Mouse (Mus musculus) lung, postnatal 25 days (tissue): ENCODE measurements at regions not wholly inside any gene's neighbourhood (a gene's known extent, or its start where the extent isn't known, plus 50 kb on each side); places are given as distances from the start of the nearest gene placed in this dataset.

ENCODE experiments used
- DNase-seq: peaks from one replicate; pipeline ENCODE4 v3.0.0; 2022; ENCODE audit warnings: low spot score

DNA sequence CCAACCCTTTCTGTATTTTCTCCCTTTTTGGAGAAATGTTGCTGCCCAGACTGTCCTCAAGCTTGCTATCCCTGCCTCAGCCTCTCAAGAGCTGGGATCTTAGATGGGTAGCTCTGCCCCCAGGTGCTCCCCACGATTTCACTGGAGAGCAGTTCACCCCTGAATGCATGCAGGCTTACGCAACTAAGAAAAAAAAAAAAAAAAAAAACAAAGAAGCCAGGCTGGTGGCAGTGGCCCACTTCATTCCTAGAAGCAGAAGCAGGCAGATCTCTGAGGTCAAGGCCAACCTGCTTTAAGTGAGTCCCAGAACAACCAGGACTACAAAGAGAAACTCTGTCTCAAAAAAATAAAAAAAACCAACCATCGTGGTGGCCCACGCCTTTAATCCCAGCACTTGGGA is 51.2 kb upstream of the Fbxo11 start:
- DNase-seq = no peak

- no peak for DNase-seq
These were observed 53.6 kb upstream of the Fbxo11 start for GRCm38 (mm10) chr17:88118714-88119113.

- peak; percentile 31 for DNase-seq
These were observed 58.6 kb upstream of the Fbxo11 start for GRCm38 (mm10) chr17:88123711-88124110.

DNA sequence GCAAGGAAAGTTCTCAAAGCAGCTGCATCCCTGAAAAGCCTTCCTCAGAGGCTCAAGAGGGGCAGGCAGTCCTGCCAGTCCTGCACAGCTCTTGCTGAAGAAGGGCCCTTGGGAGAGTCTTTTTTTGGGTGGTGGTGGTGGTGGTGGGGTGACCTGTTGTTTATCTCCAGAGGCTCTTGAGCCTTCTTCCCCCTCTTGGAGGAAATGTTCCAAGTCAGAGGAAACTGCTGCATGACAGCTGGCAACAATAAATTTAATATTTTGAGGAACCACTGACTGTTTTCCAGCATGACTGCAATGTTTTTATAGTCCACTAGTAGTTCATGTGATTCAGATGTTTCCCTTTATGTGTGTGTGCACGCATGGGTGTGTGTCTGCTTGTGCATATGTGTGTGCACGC is 62.0 kb upstream of the Fbxo11 start:
- DNase-seq = no peak

DNA sequence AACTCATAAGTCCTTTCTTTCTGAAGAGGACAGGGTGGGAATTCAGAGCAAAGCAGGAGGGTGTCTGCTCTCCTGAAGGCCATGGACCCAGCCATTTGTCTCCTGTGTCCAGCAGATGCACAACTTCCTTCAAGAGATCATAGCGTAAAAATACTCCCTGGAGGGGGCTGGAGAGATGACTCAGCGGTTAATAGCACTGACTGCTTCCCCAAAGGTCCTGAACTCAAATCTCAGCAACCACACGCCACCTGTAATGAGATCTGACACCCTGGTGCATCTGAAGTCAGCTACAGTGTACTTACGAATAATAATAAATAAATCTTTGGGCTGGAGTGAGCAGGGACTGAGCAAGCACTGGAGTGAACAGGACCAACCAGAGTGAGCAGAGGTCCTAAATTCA is 66.2 kb upstream of the Fbxo11 start:
- no peak for DNase-seq

DNA sequence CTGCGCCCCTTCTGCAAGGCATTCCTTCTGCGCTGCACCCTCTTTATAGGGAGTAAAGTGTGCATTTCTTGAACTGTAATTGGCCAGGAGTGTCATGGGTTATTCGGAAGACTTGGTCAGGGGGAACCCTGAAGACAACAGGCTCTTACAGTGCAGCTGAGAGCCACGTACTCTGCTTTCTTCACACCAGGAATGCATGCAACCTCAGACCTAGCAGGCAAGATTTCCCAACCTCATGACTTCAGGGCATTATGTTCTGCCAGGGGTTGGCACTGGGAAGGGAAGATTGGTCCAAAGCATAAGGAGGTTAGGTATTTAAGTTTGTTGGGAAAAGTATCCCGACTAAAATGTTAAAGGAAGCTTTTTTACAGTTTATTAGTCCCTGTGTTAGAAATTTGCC is 66.9 kb upstream of the Fbxo11 start:
- DNase-seq = no peak

- peak; percentile 14 for DNase-seq
These were observed 67.7 kb upstream of the Fbxo11 start for GRCm38 (mm10) chr17:88132601-88133346.

DNA sequence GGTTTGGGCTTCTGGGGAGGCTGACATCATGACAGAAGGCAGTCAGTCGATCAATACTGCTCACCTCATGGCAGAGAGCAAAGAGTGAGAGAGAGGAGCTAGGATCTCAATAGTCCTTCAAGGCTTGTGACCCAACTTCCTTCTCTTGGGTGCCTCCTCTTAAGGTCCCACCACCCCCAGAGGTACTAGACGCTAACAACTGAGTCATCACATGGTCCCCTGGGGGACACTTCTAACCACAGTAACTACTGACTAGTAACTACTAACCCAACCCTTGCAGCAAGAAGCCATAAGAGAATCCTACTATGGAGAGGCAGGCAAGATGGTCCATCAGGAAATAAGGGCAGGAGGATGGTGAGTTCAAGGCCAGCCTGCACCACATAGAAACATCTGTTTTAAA is 69.5 kb upstream of the Fbxo11 start:
- no peak for DNase-seq

- DNase-seq = peak; percentile 24
These were observed 76.4 kb upstream of the Fbxo11 start for GRCm38 (mm10) chr17:88141538-88141937.

DNA sequence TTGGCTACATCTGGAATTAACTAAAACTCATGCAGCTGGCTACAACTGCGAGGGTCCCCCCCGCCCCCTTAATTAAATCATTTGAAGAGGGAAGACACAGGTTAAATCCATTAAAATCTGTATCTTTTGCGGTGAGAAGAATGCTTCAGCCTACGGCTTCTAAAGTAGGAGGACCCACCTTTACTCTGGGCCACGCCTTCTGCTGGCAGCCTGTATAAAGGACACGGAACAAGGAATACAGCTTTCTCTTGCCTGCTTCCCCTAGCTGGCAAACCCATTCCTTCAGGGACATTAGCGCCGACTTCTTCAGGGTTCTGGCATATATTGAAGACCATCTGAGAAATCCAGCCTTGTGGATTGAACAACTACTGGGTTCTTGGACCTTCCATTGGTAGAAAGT is 76.9 kb upstream of the Fbxo11 start:
- DNase-seq = no peak

DNA sequence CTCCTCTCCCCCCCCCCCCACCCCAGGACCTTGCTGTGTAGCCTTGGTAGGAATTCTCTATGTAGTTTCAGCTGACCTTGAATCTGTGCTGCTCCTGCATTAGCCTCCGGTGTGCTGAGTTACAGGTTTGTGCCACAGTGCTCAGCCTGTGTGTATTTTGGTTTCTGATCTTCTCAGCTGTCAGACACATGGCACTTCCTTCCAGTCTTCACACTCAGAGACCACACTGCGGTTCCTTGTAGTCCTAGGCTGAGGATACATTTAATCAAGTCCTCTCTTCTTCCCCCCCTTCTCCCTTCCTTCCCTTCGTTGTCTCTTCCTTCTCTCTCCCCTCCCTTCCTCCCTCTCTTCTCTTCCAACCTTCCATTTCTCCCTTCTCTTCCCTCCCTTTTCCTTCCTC is 77.7 kb upstream of the Fbxo11 start:
- no peak for DNase-seq

- DNase-seq = no peak
These were observed 78.4 kb upstream of the Fbxo11 start for GRCm38 (mm10) chr17:88143378-88143943.

GRCm38 (mm10) chr17:88158550-88158949 is 93.5 kb upstream of the Fbxo11 start:
- DNase-seq = no peak

DNA sequence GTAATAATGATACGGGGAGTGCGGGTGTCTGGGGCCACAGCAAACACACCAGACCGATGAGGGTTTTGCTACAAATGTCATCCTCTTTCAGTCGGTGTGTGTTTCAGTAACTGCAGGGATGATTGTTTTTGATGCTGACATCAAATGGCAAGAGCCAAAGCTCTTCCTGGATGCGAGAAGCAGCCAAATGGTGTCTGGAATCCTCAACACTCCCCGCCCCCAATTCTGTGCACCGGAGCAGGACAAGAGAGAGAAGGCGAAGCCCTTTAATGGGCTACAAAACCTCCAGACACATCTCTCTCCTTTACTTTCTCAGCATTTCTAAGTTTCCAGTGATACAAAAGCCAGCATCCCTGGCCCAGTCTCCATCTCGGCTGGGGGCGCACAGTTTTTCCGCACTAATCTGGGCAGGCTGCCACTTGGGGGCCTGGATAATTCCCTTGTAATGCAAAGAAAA is 94.1 kb upstream of the Fbxo11 start:
- DNase-seq = no peak

- no peak for DNase-seq
These were observed 95.0 kb upstream of the Fbxo11 start for GRCm38 (mm10) chr17:88159851-88160676.

GRCm38 (mm10) chr17:88160677-88161001 is 95.5 kb upstream of the Fbxo11 start:
- DNase-seq = no peak

DNA sequence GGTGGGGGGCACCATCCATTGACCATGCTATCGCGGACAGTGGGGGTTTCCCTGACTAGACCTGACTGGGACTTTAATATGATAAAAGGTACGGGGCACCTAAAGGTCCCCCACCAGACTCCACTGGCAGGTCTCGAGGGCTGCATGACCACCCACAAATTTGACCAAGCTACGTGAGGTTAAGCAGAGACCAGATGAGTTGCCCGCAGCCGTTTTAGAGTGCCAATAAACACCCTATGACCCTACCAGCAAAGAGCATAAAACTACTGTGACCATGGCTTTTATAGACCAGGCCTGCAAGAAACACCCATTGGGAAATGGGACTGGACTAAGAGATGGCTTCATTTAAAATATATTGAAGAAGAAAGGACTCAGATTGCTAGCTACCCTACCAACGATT is 96.7 kb upstream of the Fbxo11 start:
- no peak for DNase-seq

DNA sequence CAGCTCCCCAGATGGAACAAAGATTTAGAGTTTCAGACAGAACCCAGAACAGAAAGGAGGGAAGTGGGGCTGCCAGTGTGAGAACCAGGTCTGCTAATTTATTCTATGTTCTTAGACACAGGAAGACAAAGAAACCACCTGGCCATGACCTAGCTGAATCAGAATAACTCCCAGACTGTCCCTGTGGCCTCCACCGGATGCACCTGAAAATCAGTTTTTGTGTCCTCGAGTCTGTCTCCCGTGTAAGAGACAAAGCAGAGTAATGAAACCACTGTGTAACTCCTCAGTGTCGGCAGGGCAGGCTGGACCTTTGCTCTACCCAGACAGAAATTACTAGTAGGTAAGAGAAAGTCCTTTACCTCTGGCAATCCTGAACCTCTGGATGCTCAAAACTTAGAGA is 99.7 kb upstream of the Fbxo11 start:
- no peak for DNase-seq

DNA sequence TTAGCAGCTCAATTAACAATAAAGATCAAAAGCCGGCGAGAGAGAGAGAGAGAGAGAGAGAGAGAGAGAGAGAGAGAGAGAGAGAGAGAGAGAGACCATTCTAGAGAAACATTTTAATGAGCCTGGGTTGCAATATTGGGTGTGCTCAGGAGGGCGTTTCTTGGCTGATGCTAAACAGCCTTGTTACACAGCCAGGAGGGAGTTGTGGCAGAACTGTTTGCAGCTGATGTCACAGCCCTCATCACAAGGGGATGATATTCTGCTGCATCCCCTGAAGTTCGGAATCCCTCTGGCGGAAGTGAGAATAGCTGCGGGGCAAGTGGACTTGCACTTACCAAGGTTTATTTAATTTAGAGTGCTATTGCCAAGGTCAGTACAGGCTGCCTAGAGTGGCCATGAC is 100.7 kb upstream of the Fbxo11 start:
- no peak for DNase-seq

- DNase-seq = peak; percentile 63
These were observed 103.4 kb upstream of the Fbxo11 start for GRCm38 (mm10) chr17:88168262-88169096.

- DNase-seq = peak; percentile 12
These were observed 106.5 kb upstream of the Fbxo11 start for GRCm38 (mm10) chr17:88171606-88172005.

DNA sequence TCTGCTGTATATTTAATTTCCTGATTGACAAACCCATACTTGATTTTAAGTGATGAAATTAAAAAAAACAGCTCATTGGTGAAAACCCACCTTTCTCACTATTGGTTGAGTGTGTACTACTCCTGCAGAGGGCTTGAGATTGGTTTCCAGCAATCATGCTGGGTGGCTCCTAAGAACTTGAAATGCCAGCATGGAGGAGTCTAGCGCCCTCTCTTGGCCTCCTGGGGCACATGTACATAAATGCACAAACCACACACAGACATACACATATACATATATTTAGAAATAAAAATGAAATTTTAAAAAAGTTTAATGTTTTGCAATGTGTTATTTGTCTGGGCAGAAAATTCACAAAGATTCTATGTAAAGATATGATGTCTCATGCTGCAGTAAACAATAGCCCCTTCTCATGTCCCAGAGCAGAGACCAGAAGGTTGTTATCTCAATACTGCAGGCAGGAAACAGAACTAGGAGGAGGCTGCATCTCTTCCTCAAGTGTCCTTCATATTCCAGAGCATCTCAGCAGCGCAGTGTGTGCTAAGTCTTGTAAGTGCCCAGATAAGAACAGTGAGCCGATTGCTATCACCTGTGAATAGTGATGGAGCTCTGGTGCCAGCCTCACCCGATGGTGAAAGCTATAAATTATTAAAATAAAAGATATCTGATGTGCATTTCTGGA is 108.4 kb upstream of the Fbxo11 start:
- peak; percentile 20 for DNase-seq
